Mouse (Mus musculus) kidney, adult 2 months (tissue): ENCODE data around the gene 4931429L15Rik.

ENCODE experiments used
- CTCF ChIP-seq: fragments of 200-500 bp; conservative IDR thresholded peaks from 2 replicates; pipeline ENCODE4 v1.5.1; 2011; ENCODE audit warnings: low read depth, mild to moderate bottlenecking, control low read depth, low read length, moderate library complexity, mixed read lengths; ENCODE audit not compliant: insufficient read depth, insufficient read length
- POLR2A ChIP-seq: fragments of 200-500 bp; IDR thresholded peaks from one replicate; pipeline ENCODE4 v1.6.1; 2011; ENCODE audit warnings: low read depth, low read length, control low read depth

DNA sequence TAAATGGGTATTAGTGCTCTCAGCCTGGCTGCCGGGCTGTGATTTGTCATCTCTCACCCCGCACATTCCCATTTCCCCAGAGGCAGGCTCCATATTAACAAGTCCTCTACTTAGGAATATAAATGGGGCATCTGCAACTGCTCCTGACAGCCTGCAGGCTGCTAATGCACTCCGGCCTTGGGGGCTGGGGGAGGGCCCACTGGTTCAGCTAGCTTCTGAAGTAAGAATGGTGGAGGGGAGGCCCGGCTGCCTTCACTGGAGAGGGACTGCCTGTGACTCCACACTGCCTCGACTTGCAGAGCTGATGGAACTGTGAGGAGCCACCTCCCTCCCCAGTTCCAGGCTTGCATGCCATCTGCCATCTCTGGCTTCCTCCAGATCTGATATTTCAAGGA lies 33.5 kb upstream of the 4931429L15Rik start:
- TF ChIP-seq POLR2A (no peak), CTCF (no peak)
